Mouse (Mus musculus) thymus, adult 2 months (tissue): ENCODE measurements at regions not wholly inside any gene's neighbourhood (a gene's known extent, or its start where the extent isn't known, plus 50 kb on each side); places are given as distances from the start of the nearest gene placed in this dataset.

Experiments used
- DNase-seq: peaks from one replicate; pipeline ENCODE4 v3.0.0; 2021
- H3K27ac ChIP-seq: fragments of 200-500 bp; 2 replicates; pipeline ENCODE4 v1.5.1; 2012; ENCODE audit warnings: low read length, control low read depth; ENCODE audit not compliant: control insufficient read depth, insufficient read depth
- H3K27me3 ChIP-seq: fragments of 200-500 bp; 2 replicates; pipeline ENCODE4 v1.6.1; 2012; ENCODE audit warnings: mild to moderate bottlenecking, low read length, moderate library complexity, mixed read lengths; ENCODE audit not compliant: control insufficient read depth, insufficient read depth
- H3K36me3 ChIP-seq: fragments of 200-500 bp; 2 replicates; pipeline ENCODE4 v1.6.1; 2012; ENCODE audit warnings: mild to moderate bottlenecking, low read length, moderate library complexity; ENCODE audit not compliant: control insufficient read depth, insufficient read depth
- H3K4me1 ChIP-seq: fragments of 200-500 bp; replicated peaks from 2 replicates; pipeline ENCODE4 v1.6.1; 2012; ENCODE audit warnings: low read length; ENCODE audit not compliant: control insufficient read depth, insufficient read depth
- H3K4me3 ChIP-seq: fragments of 200-500 bp; 2 replicates; pipeline ENCODE4 v1.5.1; 2012; ENCODE audit warnings: mild to moderate bottlenecking, low read length, control low read depth, moderate library complexity; ENCODE audit not compliant: control insufficient read depth, insufficient read depth
- CTCF ChIP-seq: fragments of 200-500 bp; IDR thresholded peaks from 2 replicates; pipeline ENCODE4 v1.5.1; 2012; ENCODE audit warnings: mild to moderate bottlenecking, control low read depth, low read length, moderate library complexity, borderline replicate concordance; ENCODE audit not compliant: control insufficient read depth, poor library complexity, insufficient read depth; ENCODE audit errors: extremely low read depth
- POLR2A ChIP-seq: fragments of 200-500 bp; IDR thresholded peaks from 2 replicates; pipeline ENCODE4 v1.6.1; 2012; ENCODE audit warnings: mild to moderate bottlenecking, low read length, control low read depth, moderate library complexity; ENCODE audit not compliant: control insufficient read depth, poor library complexity, insufficient read depth; ENCODE audit errors: extremely low read depth
- WGBS: fragments of 180-500 bp; shearing (Covaris S2); methylation state at CpG from one replicate; pipeline ENCODE4 v1.1.7; 2018; 5-methylcytosine and 5-hydroxymethylcytosine counted together

DNA sequence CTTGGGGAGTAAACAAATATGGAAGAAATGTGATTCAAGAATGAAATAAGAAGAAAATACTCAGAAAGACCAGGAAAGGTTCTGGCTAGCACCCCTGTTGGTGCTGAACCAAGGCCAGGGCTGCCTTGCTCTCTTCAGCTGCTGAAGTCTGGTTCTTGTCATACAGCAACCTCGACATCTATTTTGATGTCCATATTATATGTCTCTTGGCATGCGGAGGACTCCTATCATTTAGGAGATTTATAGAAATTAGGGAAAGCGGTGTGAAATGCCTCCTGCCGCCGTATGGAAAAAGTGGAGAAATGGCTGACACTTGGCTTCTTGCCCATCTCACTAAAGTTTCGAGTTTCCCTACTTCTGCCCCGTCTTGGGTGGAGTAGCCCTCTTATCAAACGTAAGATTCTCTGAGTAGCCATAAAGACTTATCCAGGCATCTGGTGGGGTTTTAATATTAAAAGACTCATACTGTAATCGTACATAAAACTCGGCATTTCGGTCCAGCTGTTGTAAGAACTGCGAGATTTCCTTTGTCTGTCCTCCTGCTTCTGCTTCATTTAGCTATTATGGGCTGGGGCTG, 72.0 kb downstream of the Gm10260 start:
- Histone ChIP-seq H3K27ac (no peak overlapping the region), H3K27me3 (no peaks in the 10 kb centered on the region), H3K4me1 (no peaks in the 10 kb centered on the region), H3K36me3 (no peaks in the 10 kb centered on the region), H3K4me3 (no peak overlapping the region)
- DNase-seq, result no peak
- TF ChIP-seq POLR2A, result no peak
- no peak for TF ChIP-seq CTCF
- 94% methylated on average over 12 of the region's 12 CpGs for WGBS

GRCm38 (mm10) chr13:97683836-97684235, 76.6 kb downstream of the Gm10260 start:
- WGBS, result 97% methylated on average over 6 of the region's 6 CpGs
- Histone ChIP-seq H3K4me3 (no peak overlapping the region), H3K4me1 (peaks cover 4% of the 10 kb centered on the region), H3K36me3 (no peaks in the 10 kb centered on the region), H3K27me3 (no peaks in the 10 kb centered on the region), H3K27ac (no peak overlapping the region)
- DNase-seq, result no peak
- TF ChIP-seq POLR2A (no peak), CTCF (no peak)

DNA sequence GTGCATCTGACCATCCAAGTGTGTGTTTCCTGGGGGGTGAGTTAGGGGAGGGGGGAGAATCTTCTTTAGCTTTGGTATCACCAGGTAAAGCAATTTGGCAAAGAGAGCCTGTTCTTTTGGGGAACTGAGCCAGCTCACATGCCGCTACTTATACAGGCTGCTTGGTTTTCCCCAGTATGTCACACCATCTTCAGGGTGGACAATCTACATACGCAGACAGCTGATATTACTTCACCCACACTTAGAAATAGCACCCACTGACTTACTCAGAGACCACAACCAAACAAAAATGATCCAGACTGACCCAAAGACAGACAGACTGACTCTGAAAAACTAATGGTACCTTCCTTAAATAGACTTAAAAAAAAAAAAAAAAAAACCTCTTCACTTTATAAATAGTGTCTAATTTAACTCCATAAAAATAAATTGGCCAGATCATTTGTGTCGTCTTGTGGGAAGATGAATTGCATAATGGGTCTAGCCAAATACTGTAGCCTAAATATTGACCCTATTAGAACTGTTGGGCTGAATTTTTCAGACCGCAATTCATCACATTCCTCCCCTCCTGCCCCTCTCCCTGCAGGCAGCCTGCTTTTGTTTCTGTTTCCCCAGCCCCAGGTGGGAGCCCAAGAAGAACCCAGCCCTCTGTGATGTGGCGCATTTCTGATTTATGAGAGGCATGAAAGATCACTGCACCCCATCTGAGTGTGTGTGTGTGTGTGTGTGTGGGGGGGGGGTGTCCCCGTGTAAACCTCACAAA, 79.0 kb downstream of the Gm10260 start:
- Histone ChIP-seq H3K27me3 (no peaks in the 10 kb centered on the region), H3K4me1 (peaks cover 4% of the 10 kb centered on the region), H3K27ac (no peak overlapping the region), H3K36me3 (no peaks in the 10 kb centered on the region), H3K4me3 (no peak overlapping the region)
- TF ChIP-seq POLR2A, result no peak
- DNase-seq, result peak; percentile 33
- WGBS, result 36% methylated on average over 6 of the region's 6 CpGs

- no peak for DNase-seq
- H3K27me3 ChIP-seq, result no peaks in the 10 kb centered on the region
- no peak for TF ChIP-seq CTCF
- no peak for TF ChIP-seq POLR2A
- no peak overlapping the region for H3K4me3 ChIP-seq
- no peaks in the 10 kb centered on the region for H3K36me3 ChIP-seq
- 11% methylated on average over 5 of the region's 5 CpGs for WGBS
- H3K4me1 ChIP-seq, result peaks cover 4% of the 10 kb centered on the region
- no peak overlapping the region for H3K27ac ChIP-seq
Observed at GRCm38 (mm10) chr13:97680283-97680896, 80.0 kb downstream of the Gm10260 start.

- Histone ChIP-seq H3K27ac (no peak overlapping the region), H3K36me3 (no peaks in the 10 kb centered on the region), H3K4me3 (no peak overlapping the region), H3K4me1 (peaks cover 4% of the 10 kb centered on the region), H3K27me3 (no peaks in the 10 kb centered on the region)
- 97% methylated on average over 5 of the region's 5 CpGs for WGBS
- no peak for TF ChIP-seq CTCF
- no peak for TF ChIP-seq POLR2A
- DNase-seq, result no peak
Observed at GRCm38 (mm10) chr13:97678991-97679390, 81.4 kb downstream of the Gm10260 start.

GRCm38 (mm10) chr13:97676536-97677048, 83.8 kb downstream of the Gm10260 start:
- no peak for DNase-seq
- no peaks in the 10 kb centered on the region for H3K27me3 ChIP-seq
- H3K4me3 ChIP-seq, result no peak overlapping the region
- 95% methylated on average over 8 of the region's 8 CpGs for WGBS
- no peak for TF ChIP-seq CTCF
- TF ChIP-seq POLR2A, result no peak
- peaks cover 3% of the 10 kb centered on the region for H3K4me1 ChIP-seq
- no peak overlapping the region for H3K27ac ChIP-seq
- no peaks in the 10 kb centered on the region for H3K36me3 ChIP-seq

DNA sequence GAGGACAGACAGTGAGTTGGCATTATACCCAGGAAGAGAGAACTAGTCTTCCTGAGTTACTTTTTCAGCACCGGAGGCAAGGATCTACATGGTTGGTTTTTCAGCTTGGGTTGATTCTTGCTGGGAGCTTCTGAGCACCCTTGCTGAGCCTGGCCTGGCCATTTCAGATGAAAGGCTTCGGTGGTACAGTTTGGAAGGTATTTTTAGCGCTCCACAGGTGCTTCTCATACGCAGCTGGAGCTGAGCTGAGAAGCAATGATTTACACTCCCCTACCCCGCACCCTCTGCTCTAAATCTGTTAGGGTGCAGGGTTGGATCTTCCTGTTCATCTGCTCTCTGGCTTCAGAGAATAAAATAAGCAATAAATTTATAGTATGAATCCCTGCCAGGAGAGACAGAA, 87.3 kb downstream of the Gm10260 start:
- no peak for DNase-seq
- no peaks in the 10 kb centered on the region for H3K27me3 ChIP-seq
- 26% methylated on average over 5 of the region's 5 CpGs for WGBS
- H3K4me1 ChIP-seq, result peaks cover 3% of the 10 kb centered on the region
- H3K36me3 ChIP-seq, result no peaks in the 10 kb centered on the region
- H3K4me3 ChIP-seq, result no peak overlapping the region
- no peak overlapping the region for H3K27ac ChIP-seq
- TF ChIP-seq CTCF (no peak), POLR2A (no peak)
